Mouse (Mus musculus) monocyte, adult 2 months (primary cell): ENCODE data around the gene Dpysl4.

ENCODE experiments used
- DNase-seq, 2 experiments: peaks; one replicate each; pipeline ENCODE4 v3.0.0; 2022; ENCODE audit warnings: low spot score in 2 of 2, low read depth in 1 of 2

The Dpysl4 gene

DNA sequence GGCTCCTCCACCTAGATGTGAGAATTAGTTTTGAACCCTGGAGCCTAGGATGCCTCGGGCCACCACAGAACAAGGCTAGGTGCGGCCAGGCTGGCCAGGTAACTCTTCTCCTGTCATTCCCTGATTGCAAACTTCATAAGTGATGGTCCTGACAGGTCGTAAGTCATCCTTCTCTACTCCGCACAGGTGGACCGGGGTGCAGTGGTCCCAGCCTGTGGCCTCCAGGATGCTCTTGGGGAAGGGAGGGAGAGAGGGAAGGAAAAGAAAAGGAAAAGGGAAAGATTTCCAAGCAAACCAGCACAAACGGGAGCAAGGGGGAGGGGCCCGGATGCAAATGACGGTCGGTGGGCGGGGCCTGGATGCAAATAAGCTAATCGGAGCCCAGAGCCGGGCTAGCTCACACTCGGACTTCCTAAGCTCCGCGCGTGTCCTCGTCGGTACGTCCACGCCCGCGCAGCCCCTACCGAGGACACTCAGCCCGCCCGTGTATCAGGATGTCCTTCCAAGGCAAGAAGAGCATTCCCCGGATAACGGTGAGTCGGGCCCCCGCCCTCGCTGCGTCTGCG, at the start of gene Dpysl4:
TSS of gene Dpysl4 (plus strand) at position 373 of the 566 bp plus-strand sequence.
- DNase-seq, result no peak

DNA sequence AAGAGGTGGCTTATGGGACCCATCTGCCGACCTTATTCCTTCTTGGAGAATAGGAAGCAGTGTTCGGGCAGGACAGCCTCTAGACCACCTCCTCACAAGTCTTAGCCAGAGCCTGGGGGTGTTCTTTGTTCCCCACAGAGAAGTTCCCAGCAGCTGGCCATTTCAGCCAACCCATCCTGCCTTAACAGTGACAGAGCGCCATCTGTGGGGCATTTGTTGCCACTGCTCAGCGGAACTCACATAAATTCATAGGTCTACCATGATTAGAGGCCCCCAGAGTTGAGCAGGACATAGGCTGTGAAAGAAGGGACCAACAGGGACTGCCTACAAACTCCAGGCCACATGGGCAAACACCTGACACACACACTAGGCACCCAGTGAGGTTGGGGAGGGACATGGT, 22.4 kb upstream of the Dpysl4 start:
- DNase-seq, result no peak

DNA sequence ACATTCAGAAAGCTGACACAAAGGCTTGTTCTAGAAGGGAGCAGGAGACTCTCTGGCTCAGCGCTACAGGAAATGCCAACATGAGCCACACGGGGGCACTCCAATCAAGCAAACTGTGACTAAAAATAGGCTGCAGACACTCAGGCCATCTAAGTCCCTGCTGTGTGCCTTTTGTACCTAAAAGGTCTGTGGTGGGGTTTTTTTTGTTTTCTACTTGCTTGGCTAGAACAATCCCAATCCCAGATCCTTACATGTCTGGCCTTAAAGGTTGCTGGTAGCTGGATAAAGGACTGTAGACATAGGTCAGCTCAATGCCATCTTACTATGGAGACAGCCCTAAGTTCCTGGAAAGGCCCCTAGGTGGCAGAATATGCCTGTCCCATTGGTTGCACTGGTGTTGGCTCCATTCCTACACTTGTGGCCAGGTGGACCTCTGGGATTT, 17.6 kb upstream of the Dpysl4 start:
- DNase-seq, result no peak

DNA sequence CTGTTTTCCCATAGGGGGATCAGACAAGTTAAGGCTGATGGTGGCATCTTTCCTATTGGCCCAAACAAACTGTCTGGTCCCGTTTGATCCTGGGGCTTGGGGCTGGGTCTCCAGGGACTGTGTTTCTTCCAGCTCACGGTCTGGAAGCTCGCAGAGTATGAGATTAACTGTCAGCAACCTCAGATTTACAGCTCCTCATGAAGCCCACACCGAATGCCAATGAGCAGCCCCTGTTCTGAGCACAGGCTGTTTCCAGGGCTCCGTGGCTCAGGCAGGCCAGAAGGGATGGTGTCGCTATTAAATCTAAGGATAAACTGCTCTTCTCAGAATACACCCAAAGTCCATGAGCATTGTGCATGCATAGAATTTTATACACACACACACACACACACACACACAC, 11.6 kb upstream of the Dpysl4 start:
- no peak for DNase-seq

DNA sequence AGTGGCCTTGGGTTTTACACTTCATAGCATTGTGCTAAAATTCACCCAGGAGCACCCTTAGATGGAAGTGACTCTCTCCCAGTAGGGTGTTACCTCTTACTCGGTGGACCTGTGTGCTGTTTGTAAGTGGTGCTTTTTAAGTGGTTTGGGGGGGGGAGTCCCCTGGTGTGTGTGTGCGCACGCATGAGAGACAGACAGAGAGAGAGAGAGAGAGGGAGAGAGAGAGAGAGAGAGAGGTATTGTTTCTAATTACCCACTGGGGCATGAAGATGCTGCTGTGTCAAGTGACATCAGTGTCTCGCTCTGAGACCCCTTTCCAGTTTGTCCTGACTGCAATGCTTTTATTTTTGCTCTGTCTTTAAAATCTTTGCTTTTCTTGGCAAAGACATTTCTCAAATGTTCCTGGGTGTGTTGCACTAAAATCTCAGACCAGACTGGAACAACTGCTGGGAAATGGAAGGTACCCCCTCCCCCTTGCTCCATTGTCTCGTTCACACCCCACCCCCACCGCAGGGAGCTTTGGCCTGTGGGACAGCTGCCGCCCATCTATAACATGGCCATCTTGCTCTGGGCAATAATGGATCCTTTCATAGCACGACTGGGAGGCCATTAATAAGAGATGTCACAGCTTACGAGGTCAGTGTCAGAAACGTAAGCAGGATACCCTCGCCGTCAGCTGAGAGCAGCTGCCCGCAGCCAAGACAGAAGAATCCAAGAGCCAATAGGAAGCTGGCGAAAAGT, 10.6 kb upstream of the Dpysl4 start:
- no peak for DNase-seq

DNA sequence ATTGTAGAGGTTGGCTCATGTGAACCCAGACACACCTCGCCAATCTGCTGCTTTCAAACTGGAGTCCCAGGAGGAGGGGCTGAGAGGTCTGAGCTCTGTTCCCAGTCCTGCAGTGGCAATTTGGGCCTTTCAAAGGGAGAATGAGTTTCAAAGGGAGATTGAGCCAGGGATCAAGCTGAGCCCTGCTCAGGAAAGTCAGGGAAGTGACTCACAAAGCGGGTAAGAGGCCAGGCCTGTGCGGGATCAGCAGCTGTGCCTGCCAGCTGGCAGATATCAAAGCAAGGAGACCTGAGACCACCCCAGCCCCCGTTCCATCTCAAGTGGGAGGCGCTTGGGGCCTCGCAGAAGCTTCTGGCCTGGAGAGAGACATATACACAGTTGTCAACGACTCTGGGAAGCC, 8.5 kb upstream of the Dpysl4 start:
- DNase-seq, result no peak

DNA sequence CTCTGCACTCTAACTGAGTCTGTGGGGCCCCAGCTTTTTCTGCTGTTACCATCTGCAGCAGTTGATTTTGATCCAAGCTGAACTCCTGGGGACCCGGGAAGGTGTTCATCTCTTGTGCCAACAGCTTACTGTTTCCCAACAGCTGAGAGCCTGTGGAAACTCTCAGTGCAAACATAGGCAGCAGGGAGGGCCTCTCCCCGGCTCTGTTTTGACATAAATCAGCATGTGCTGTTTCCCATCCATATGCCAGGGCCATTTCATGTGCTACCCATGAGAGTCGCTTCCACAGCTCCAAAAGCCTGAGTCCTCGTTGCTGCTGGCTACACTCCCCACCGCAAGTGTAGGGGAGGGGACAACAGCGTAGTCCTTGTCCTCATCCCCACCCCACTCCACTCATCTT, 7.6 kb upstream of the Dpysl4 start:
- no peak for DNase-seq

DNA sequence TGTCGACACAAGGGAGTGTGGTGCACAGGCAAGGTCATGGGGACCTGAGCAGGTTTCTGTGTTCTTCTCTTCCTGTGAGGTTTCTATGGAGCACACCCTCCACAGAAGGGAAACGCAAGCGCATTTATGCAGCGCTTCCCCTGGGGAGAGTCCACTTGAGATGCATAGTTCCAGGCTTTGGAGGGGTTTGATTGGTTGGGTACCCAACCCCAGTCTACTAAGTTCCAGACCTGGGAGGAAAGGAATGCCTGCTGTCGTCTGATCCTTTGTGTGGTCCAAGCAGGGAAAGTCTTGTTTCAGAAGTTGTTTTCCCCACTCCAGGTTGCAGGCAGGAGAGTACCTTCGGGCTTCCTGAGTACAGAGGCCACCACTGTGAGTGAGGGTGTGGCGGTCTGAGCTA, 6.7 kb upstream of the Dpysl4 start:
- DNase-seq, result no peak

DNA sequence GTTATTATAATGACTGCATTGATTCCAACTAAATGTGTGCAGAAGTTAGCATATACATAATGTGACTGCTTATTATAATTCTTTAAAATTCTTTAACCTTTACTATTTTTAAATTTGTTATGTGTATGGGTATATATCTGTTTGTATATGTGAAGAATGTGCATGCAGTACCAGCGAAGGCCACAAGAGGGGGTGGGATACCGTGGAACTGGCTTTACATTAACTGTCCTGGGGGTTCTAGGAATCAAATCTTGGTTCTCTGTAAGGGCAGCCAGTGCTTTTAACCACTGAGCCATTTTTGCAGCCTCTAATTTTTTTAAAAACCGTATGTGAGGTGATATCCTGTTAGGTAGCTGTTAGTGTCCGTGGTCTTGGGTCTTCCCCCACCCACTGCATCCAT, 5.1 kb upstream of the Dpysl4 start:
- DNase-seq, result no peak

DNA sequence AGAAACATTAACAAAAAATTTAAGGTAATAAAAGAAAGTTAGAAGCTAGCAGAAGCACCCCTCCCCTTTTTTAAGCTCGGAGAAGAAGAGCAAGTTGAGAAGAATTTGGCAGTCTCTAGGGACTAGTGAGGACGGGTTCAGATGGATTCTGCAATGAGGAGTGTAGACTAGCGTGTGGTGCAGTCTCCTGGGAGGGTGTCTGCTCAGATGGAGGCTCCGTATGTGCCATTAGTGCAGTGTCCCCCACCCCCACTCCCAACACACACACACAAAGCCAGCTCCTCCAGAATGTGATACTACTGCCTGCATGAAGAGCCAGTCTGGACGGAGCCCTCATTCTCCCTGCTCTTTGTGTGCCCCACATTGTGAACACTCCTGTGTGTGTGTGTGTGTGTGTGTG, 4.6 kb upstream of the Dpysl4 start:
- no peak for DNase-seq

DNA sequence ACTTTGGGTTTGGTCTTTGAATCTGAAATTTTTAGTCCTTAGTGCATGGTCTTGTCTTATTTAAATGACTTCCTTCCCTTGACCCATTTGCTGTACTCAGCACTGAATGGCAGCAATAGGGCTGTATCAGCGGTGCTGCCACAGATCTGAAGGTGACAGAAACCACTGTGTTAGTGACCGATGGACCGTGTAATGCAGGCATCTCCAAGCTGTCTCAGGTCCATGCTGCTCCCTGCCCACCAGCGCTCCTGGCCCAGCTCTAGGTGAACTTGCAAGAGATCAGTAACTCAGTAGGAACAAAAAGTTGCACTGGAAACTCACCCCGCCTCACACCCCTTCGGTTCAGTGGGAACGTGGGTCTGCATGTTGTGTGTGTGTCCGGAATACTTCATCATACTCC, 3.5 kb upstream of the Dpysl4 start:
- no peak for DNase-seq

DNA sequence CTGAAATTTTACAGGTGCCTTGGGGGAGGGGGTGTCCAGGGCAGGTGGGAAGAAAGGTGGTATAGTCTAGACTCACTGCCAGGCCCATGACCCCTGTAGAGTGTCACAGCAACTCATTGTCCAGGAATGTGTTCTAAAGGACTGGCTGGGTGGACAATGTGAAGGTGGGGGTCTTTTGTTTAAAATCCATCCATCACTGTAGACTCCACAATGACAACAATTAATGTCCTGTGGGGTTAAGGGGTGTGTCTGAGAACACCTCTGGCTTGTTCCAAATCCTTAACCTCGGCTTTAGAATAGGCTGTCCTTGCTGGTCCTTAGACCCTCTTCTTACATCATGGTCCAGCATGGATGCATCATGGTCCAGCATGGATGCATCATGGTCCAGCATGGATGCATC, 1.5 kb upstream of the Dpysl4 start:
- no peak for DNase-seq

DNA sequence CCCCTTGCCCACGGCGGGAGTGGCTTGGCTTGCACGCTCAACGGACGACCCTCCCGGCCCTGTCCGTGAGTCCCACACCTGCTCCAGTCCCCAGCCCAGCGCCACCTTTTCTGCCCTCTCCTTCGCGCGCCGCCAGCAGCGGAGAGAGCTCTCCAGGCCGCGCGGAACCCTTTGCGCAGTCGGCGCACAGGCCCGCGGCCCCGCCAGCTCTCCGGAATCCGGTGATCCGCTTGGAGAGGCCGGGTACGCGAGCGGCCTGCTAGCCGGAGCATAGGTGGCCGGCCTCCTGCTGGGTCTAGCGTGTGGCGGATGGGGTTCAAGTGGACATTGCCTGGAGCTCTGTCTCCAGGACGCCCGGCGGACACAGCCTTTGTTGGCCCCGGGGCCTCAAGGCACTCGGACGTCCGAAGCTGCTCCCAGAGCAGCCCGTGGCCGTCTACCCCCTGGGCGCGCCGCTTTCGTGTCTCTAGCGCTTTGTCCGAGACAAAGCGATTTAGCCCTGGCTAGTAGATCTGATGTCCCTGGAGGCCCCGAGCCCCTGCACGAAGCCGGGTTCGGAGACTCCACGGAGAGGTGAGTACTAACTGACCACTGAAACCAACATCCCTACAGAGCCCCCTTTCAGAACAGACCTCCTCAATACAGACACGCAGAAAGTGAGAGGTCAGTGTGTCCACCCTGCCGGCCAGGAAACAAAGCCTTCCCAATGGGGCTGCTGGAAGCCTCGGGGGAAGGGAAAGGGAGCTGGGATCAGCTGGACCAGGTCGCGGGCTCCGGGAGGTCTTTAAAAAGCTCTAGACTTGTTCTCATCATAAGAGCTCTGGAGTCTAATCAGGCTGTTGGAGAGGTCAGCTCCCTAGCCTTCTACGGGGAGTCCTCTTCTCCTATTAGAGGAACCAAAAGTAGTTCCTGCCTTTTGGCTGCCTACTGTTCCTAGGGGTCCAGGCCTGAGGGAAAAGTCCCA, 676 bp downstream of the Dpysl4 start:
- DNase-seq, result no peak

DNA sequence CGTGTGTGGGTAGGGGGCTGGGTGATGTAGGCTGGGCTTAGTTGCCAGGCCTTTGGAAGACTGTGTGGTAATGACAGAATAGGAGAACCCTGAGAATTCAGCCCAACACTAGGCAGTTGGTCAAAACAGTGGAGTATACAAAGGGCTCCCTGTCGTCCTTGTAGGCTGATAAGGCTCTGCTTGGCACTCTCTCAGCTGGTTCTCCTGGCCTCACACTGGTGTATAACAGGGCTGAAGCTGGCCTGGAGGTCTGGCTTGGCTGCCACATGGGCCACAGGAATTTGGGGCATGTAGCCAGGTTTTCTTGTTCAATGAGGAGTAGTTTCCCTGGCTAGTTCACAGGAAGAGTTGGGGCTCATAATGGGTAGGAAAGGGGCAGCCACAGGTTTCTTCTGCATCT, 2.0 kb downstream of the Dpysl4 start:
- DNase-seq, result no peak

DNA sequence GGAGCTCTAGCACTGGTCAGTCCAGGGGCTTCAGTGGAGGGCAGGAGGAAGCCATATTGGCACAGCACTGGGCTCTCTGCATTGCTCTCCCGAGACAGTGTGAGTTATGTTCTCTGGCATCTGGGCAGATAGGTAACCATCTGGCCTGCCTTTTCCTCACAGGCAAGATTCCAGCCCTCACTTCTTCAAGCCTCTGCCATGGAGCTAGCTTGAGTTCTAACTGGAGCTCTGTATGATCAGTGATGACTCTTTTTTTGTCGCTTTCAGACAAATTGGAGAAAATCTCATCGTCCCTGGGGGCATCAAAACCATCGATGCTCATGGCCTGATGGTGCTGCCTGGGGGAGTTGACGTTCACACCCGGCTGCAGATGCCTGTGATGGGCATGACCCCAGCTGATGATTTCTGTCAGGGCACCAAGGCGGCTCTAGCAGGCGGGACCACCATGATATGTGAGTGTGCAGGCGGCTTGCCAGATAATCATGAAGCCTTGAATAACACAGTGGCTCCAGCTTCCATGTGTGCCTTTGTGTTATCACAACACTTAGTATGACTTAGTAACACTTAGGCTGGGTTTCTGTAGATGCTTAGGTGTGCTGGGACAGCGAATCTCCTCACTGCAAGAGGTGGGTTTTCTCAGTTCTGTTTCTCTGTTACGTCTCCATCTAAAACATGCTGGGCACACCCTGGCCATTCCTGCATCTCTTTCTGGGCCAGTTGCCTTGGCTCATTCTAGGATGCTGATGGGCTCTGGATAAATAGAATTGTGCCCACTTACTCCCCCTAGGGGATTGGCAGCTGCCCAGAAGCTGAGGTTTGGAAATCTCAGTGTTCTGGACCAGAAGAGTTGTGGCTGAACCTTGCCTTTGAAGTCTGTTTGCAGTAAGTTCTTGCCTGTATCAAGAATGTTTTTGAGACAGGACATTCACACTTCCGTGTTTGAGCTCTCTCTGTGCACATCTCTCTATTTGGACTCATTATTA, 4.4 kb downstream of the Dpysl4 start:
- DNase-seq, result no peak

DNA sequence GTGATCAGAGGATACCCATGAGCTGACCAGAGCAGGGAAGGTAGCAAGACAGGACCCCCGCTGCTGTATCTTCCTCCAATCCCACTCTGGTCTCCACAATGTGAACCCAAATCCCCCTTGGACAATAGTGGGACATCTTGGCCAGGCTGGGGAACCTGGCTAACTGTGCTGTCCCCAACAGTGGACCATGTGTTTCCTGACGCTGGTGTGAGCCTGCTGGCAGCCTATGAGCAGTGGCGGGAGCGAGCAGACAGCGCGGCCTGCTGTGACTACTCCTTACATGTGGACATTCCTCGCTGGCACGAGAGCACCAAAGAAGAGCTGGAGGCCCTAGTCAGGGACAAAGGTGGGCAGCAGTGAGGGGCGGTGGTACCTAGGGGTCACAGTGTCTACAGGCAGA, 5.9 kb downstream of the Dpysl4 start:
- no peak for DNase-seq

DNA sequence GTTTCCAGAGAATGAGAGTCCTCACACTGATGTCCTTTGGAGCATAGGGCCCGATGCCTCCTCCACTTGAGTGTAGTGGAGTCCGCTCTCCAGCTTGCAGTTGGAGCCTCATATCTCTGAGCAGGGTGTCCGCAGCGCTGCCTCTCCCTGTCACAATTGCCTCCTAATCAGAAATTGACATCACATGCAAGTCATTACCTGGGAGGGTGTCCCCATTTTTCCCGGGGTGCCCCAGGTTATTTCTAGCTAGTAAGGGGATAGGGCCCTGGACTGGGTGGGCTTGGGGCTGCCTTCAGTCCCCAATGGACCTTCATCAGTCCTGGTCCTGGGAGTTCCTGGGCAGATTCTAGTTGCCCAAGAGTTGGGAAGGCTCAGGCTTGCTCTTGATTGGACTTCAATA, 6.9 kb downstream of the Dpysl4 start:
- no peak for DNase-seq

DNA sequence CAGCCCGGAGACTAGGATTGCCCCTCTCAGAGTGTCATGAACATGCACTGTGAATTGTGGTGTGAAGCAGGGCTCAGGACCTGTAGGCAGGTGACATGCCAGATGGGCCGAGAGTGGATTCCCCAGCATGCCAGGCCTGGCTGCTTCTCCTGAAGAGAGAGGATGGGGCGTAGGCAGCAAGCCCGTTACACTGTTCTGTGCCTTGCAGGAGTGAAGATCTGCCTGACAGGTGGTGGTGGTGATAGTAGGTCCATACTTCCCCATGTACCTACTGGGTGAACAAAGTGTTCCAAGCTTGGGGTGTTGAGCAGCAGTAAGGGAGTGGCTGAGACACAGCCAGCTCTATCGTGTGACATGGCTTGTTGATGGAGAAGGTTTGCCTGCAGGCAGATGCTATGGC, 7.3 kb downstream of the Dpysl4 start:
- no peak for DNase-seq

DNA sequence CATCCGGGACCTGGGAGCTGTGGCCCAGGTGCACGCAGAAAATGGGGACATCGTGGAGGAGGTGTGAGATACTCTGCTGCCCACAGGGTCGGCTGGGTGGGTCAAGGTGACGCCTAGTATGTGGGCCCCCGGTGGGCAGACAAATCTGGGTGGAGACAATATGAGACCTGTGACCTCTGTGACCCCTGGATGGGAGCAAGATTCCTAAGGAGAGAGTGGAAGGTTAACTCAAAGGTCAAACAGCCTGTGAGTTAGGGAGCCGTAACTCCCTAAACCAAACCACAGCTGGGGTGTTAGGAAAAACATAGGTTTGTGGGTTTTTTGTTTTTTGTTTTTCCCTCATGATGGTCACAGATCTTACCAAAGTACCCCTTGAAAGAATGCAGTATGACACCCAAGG, 8.0 kb downstream of the Dpysl4 start:
- DNase-seq, result no peak

DNA sequence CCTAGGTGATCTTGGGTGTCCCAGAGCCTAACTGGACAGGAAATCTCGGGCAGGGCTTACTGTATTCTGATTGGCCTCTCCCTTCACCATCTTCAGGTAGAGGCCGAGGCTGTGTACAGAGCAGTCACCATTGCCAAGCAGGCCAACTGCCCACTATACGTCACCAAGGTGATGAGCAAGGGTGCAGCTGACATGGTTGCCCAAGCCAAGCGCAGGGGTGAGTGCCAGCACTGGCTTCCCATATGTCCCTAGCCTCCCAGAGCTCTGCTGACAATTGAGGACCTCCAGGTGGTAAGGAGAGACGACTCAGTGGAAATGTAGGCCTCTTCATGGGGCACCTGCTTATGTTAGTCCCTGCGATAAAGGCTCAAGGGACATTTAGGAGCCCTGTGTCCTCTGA, 9.0 kb downstream of the Dpysl4 start:
- DNase-seq, result no peak

DNA sequence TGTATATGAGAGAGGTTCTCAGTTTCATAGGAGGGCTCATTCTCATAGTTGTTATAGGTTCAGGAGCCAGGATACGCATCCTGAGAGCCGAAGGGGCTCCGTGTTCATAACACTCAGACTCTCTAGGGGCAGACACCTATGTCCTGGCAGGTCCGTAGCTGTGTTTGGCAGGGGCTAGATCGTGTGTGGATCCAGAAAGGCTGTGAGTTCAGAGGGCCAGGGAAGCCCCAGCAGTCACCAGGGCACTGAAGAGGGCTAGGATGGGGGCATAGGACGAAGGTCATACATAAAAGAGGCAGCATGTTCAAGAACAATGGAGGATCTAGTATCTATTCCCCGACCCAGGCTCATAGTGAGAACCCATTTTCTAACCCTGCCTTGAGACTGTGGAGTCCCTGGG, 9.5 kb downstream of the Dpysl4 start:
- DNase-seq, result no peak
